Mouse (Mus musculus): ENCODE data around the gene Grin2a. TPM values are rescaled to one million over a fixed set of nuclear protein-coding genes. Genes with fewer than 3 reads are reported as not detected.
"Not testable (repeated sequence)": the region's sequence is repeated elsewhere in the genome, so short reads cannot be mapped to it uniquely, and the experiment has no call there.

The Grin2a gene
- polyA plus RNA-seq, 1 experiment: 0.01 TPM

GRCm38 (mm10) chr16:9624346-9624745, 371.0 kb downstream of the Grin2a start:
- H3K27me3 ChIP-seq (ENCODE audit: control insufficient read depth): no peaks in the 10 kb centered on the region
- no peaks in the 10 kb centered on the region for H3K9me3 ChIP-seq (ENCODE audit: control insufficient read depth, low read length)
- no peak overlapping the region for H3K4me3 ChIP-seq (replicated peaks)
- H3K36me3 ChIP-seq (ENCODE audit: control insufficient read depth): no peaks in the 10 kb centered on the region
- TF ChIP-seq TAL1 (IDR thresholded peaks at IDR 0.05; ENCODE audit: low read length) (no peak), GATA1 (IDR thresholded peaks at IDR 0.05; ENCODE audit: low read length) (no peak)
- no peaks in the 10 kb centered on the region for H3K4me1 ChIP-seq (ENCODE audit: control insufficient read depth)

DNA sequence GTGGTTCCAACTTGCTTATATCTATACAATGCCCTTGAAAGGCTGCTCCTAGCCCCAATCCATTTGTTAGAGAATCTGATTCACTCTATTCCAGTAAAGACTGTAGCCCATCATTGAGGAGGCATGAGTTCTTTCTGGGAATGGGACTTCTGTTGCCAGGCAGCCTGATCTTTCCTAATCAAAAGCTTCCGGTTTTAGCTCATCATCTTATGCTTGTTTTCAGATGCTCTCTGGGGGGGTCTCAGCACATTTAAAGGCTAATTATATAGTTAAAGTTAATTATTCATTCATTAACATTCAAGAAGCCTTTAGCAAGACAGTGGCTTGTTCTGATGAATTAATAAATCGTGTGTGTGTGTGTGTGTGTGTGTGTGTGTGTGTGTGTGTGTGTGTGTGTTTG, 377.2 kb downstream of the Grin2a start:
- no peaks in the 10 kb centered on the region for H3K4me1 ChIP-seq (ENCODE audit: control insufficient read depth)
- no peak for TF ChIP-seq TAL1 (IDR thresholded peaks at IDR 0.05; ENCODE audit: low read length)
- no peak for TF ChIP-seq GATA1 (IDR thresholded peaks at IDR 0.05; ENCODE audit: low read length)
- H3K27me3 ChIP-seq (ENCODE audit: control insufficient read depth): no peaks in the 10 kb centered on the region
- H3K36me3 ChIP-seq (ENCODE audit: control insufficient read depth): no peaks in the 10 kb centered on the region
- H3K9me3 ChIP-seq (ENCODE audit: control insufficient read depth, low read length): no peaks in the 10 kb centered on the region
- no peak overlapping the region for H3K4me3 ChIP-seq (replicated peaks)

GRCm38 (mm10) chr16:9617215-9617614, 378.1 kb downstream of the Grin2a start:
- Histone ChIP-seq H3K36me3 (ENCODE audit: control insufficient read depth) (no peaks in the 10 kb centered on the region), H3K27me3 (ENCODE audit: control insufficient read depth) (no peaks in the 10 kb centered on the region), H3K9me3 (ENCODE audit: control insufficient read depth, low read length) (no peaks in the 10 kb centered on the region), H3K4me1 (ENCODE audit: control insufficient read depth) (no peaks in the 10 kb centered on the region), H3K4me3 (replicated peaks) (no peak overlapping the region)
- TF ChIP-seq GATA1 (IDR thresholded peaks at IDR 0.05; ENCODE audit: low read length) (no peak), TAL1 (IDR thresholded peaks at IDR 0.05; ENCODE audit: low read length) (no peak)

- TF ChIP-seq TAL1 (IDR thresholded peaks at IDR 0.05; ENCODE audit: low read length): no peak
- no peak for TF ChIP-seq GATA1 (IDR thresholded peaks at IDR 0.05; ENCODE audit: low read length)
- Histone ChIP-seq H3K4me1 (ENCODE audit: control insufficient read depth) (no peaks in the 10 kb centered on the region), H3K27me3 (ENCODE audit: control insufficient read depth) (no peaks in the 10 kb centered on the region), H3K9me3 (ENCODE audit: control insufficient read depth, low read length) (no peaks in the 10 kb centered on the region), H3K4me3 (replicated peaks) (no peak overlapping the region), H3K36me3 (ENCODE audit: control insufficient read depth) (no peaks in the 10 kb centered on the region)
Measured at GRCm38 (mm10) chr16:9616807-9617206, 378.6 kb downstream of the Grin2a start.

GRCm38 (mm10) chr16:9612596-9612995, 382.8 kb downstream of the Grin2a start:
- H3K27me3 ChIP-seq (ENCODE audit: control insufficient read depth); H3K4me3 ChIP-seq (replicated peaks); H3K36me3 ChIP-seq (ENCODE audit: control insufficient read depth); H3K4me1 ChIP-seq (ENCODE audit: control insufficient read depth); H3K9me3 ChIP-seq (ENCODE audit: control insufficient read depth, low read length): not testable (repeated sequence)

DNA sequence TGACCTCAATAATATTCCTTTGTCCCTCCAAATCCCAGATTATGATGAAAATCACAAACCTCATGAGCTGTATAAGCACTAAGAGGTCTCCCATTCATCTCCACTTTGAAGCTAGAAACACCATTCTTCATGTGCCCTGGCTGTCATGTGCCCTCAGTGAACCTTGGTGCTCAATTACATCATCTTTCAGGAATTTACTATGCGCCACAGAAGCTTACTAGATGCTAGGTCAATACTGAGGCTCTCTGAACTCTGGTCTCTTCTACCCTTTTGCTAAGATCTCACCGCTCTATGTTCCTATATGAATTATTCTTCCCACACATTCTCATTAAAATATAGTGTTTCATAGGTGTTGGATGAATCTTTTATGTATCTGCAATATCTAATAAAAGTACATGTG, 387.9 kb downstream of the Grin2a start:
- TF ChIP-seq TAL1 (IDR thresholded peaks at IDR 0.05; ENCODE audit: low read length) (no peak), GATA1 (IDR thresholded peaks at IDR 0.05; ENCODE audit: low read length) (no peak)
- peaks cover 2% of the 10 kb centered on the region; the same call in 1 of the 2 replicates for H3K9me3 ChIP-seq (ENCODE audit: control insufficient read depth, low read length)
- H3K4me3 ChIP-seq (replicated peaks): no peak overlapping the region
- no peaks in the 10 kb centered on the region for H3K27me3 ChIP-seq (ENCODE audit: control insufficient read depth)
- H3K4me1 ChIP-seq (ENCODE audit: control insufficient read depth): no peaks in the 10 kb centered on the region
- H3K36me3 ChIP-seq (ENCODE audit: control insufficient read depth): no peaks in the 10 kb centered on the region

GRCm38 (mm10) chr16:9603983-9604382, 391.4 kb downstream of the Grin2a start:
- no peak for TF ChIP-seq TAL1 (IDR thresholded peaks at IDR 0.05; ENCODE audit: low read length)
- TF ChIP-seq GATA1 (IDR thresholded peaks at IDR 0.05; ENCODE audit: low read length): no peak
- no peaks in the 10 kb centered on the region for H3K9me3 ChIP-seq (ENCODE audit: control insufficient read depth, low read length)
- no peaks in the 10 kb centered on the region for H3K27me3 ChIP-seq (ENCODE audit: control insufficient read depth)
- H3K4me3 ChIP-seq (replicated peaks): no peak overlapping the region
- H3K36me3 ChIP-seq (ENCODE audit: control insufficient read depth): no peaks in the 10 kb centered on the region
- H3K4me1 ChIP-seq (ENCODE audit: control insufficient read depth): no peaks in the 10 kb centered on the region

DNA sequence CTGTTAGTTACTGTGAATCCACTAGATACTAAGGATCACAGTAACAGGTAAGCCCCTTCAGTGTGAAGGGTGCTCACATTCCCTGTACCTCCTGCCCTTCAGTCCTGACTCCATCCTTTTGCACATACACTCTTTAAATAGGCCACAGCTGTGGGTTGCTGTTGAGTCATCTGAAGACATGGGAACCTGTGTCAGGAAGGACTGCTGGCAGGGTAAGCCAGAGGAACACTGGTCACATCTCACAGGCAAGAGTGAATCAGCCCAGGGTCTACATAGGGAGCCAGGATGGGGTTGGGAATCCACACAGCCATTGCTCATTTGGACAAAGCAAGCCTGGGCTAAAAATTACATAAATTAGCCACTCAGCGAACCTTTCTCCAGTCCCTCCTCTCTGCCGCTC, 392.8 kb downstream of the Grin2a start:
- no peaks in the 10 kb centered on the region for H3K4me1 ChIP-seq (ENCODE audit: control insufficient read depth)
- H3K4me3 ChIP-seq (replicated peaks): no peak overlapping the region
- H3K27me3 ChIP-seq (ENCODE audit: control insufficient read depth): no peaks in the 10 kb centered on the region
- H3K9me3 ChIP-seq (ENCODE audit: control insufficient read depth, low read length): no peaks in the 10 kb centered on the region
- no peak for TF ChIP-seq TAL1 (IDR thresholded peaks at IDR 0.05; ENCODE audit: low read length)
- no peak for TF ChIP-seq GATA1 (IDR thresholded peaks at IDR 0.05; ENCODE audit: low read length)
- H3K36me3 ChIP-seq (ENCODE audit: control insufficient read depth): no peaks in the 10 kb centered on the region

- TF ChIP-seq GATA1 (IDR thresholded peaks at IDR 0.05; ENCODE audit: low read length) (no peak), TAL1 (IDR thresholded peaks at IDR 0.05; ENCODE audit: low read length) (no peak)
- Histone ChIP-seq H3K27me3 (ENCODE audit: control insufficient read depth) (no peaks in the 10 kb centered on the region), H3K4me3 (replicated peaks) (no peak overlapping the region), H3K4me1 (ENCODE audit: control insufficient read depth) (no peaks in the 10 kb centered on the region), H3K36me3 (ENCODE audit: control insufficient read depth) (no peaks in the 10 kb centered on the region), H3K9me3 (ENCODE audit: control insufficient read depth, low read length) (no peaks in the 10 kb centered on the region)
Measured at GRCm38 (mm10) chr16:9589176-9589575, 406.2 kb downstream of the Grin2a start.

DNA sequence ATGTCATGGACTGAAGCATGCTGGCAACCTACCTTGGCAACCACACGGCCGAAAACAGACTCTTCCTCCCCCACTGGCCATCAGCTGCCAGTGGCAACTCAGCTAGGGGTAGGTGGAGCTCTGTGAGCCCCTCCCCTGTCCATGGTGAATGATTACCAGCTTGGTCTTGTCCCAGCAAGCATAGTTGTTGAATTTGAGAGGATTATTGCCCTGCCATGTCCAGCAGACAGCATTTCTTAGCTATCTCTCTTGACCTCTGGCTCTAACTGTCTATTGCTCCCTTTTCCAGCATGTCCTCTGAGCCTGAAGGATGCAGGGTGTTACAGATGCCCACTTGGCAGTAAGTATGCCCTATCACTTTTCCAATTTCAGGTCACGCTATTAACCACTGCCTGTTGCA, 406.9 kb downstream of the Grin2a start:
- TF ChIP-seq TAL1 (IDR thresholded peaks at IDR 0.05; ENCODE audit: low read length) (no peak), GATA1 (IDR thresholded peaks at IDR 0.05; ENCODE audit: low read length) (no peak)
- H3K27me3 ChIP-seq (ENCODE audit: control insufficient read depth): no peaks in the 10 kb centered on the region
- H3K4me1 ChIP-seq (ENCODE audit: control insufficient read depth): no peaks in the 10 kb centered on the region
- no peak overlapping the region for H3K4me3 ChIP-seq (replicated peaks)
- H3K36me3 ChIP-seq (ENCODE audit: control insufficient read depth): no peaks in the 10 kb centered on the region
- H3K9me3 ChIP-seq (ENCODE audit: control insufficient read depth, low read length): no peaks in the 10 kb centered on the region
